Mouse (Mus musculus) stomach, embryonic 14.5 days (tissue): Measurements from ENCODE around the gene Tppp2. TPM values are rescaled to one million over a fixed set of nuclear protein-coding genes. Genes with fewer than 3 reads are reported as not detected.

Experiments
- ATAC-seq: fragments of 200-750 bp; cut with Nextera tagmentation; 2 replicates; pipeline ENCODE4 v1.8.0; 2017; ENCODE audit warnings: low read depth, moderate TSS enrichment; ENCODE audit not compliant: insufficient number of reproducible peaks, insufficient read depth, low FRiP score
- H3K27ac ChIP-seq: fragments of 300-500 bp; sonication (generic); 2 replicates; pipeline ENCODE4 v1.5.1; 2014; ENCODE audit warnings: mild to moderate bottlenecking, low read length, moderate library complexity, mixed read lengths
- H3K27me3 ChIP-seq: fragments of 300-500 bp; sonication (generic); 2 replicates; pipeline ENCODE4 v1.6.1; 2014; ENCODE audit warnings: low read length, control low read depth, mixed read lengths; ENCODE audit not compliant: control insufficient read depth, insufficient read depth
- H3K36me3 ChIP-seq: fragments of 300-500 bp; sonication (generic); 2 replicates; pipeline ENCODE4 v1.6.1; 2014; ENCODE audit warnings: mild to moderate bottlenecking, control low read depth, low read length, moderate library complexity, mixed read lengths; ENCODE audit not compliant: control insufficient read depth, insufficient read depth
- H3K4me1 ChIP-seq: fragments of 300-500 bp; sonication (generic); 2 replicates; pipeline ENCODE4 v1.6.1; 2014; ENCODE audit warnings: low read length, control low read depth, mixed read lengths; ENCODE audit not compliant: control insufficient read depth, insufficient read depth
- H3K4me2 ChIP-seq: fragments of 300-500 bp; sonication (generic); replicated peaks from 2 replicates; pipeline ENCODE4 v1.6.1; 2014; ENCODE audit warnings: low read depth, low read length, control low read depth
- H3K4me3 ChIP-seq: fragments of 300-500 bp; sonication (generic); 2 replicates; pipeline ENCODE4 v1.5.1; 2014; ENCODE audit warnings: low read depth, low read length, control low read depth
- H3K9ac ChIP-seq: fragments of 300-500 bp; sonication (generic); replicated peaks from 2 replicates; pipeline ENCODE4 v1.6.1; 2014; ENCODE audit warnings: low read depth, mild to moderate bottlenecking, control low read depth, low read length, moderate library complexity, mixed read lengths
- H3K9me3 ChIP-seq: fragments of 300-500 bp; sonication (generic); 2 replicates; pipeline ENCODE4 v1.6.1; 2016; ENCODE audit warnings: low read depth, low read length, control low read depth; ENCODE audit not compliant: control insufficient read depth
- WGBS: fragments of 180-500 bp; shearing (Covaris S2); extraction: QIAGEN DNeasy Blood & Tissue Kit; methylation state at CpG from one replicate; pipeline ENCODE4 v1.1.7; 2014; 5-methylcytosine and 5-hydroxymethylcytosine counted together
- polyA plus RNA-seq: library from polyadenylated mRNA; unstranded; fragments of >200 nt; fragmentation: Nextera tagmentation; extraction: Ambion mirVana; gene quantifications from 2 replicates; pipeline ENCODE4 v1.2.1, GENCODE M21; 2014

The Tppp2 gene
- polyA plus RNA-seq, 1 experiment from 2014 or later: not detected

- H3K27ac ChIP-seq: peak within 1 kb of the TSS; percentile 55; the same call in 1 of the 2 replicates
- peak within 1 kb of the TSS; percentile 42 for H3K4me3 ChIP-seq
- peak within 1 kb of the TSS; percentile 34 for H3K9ac ChIP-seq
- H3K36me3 ChIP-seq: no peaks in the 10 kb centered on the region
- ATAC-seq: peak; percentile 68
- H3K4me1 ChIP-seq: peaks cover 7% of the 10 kb centered on the region; the same call in 1 of the 2 replicates
- 5% methylated on average over 22 of the region's 23 CpGs for WGBS
- H3K4me2 ChIP-seq: peak within 1 kb of the TSS; percentile 88
- H3K27me3 ChIP-seq: no peaks in the 10 kb centered on the region
- H3K9me3 ChIP-seq: no peaks in the 10 kb centered on the region
These were observed 4.1 kb upstream of the Tppp2 start, which contains the start of gene Ndrg2 for GRCm38 (mm10) chr14:51913960-51914762. Ndrg2 (minus strand) TSS chr14:51914158.

GRCm38 (mm10) chr14:51915030-51915429 lies 3.2 kb upstream of the Tppp2 start:
- Histone ChIP-seq H3K36me3 (no peaks in the 10 kb centered on the region), H3K9me3 (no peaks in the 10 kb centered on the region), H3K9ac (no peak overlapping the region), H3K27ac (peak overlapping the region; percentile 55; the same call in 1 of the 2 replicates), H3K27me3 (no peaks in the 10 kb centered on the region), H3K4me3 (no peak overlapping the region), H3K4me2 (no peak overlapping the region), H3K4me1 (peaks cover 7% of the 10 kb centered on the region; the same call in 1 of the 2 replicates)
- WGBS: 26% methylated on average over 3 of the region's 3 CpGs
- ATAC-seq: no peak

- H3K4me1 ChIP-seq: peaks cover 11% of the 10 kb centered on the region; the same call in 1 of the 2 replicates
- no peaks in the 10 kb centered on the region for H3K36me3 ChIP-seq
- no peak overlapping the region for H3K9ac ChIP-seq
- H3K27me3 ChIP-seq: no peaks in the 10 kb centered on the region
- ATAC-seq: no peak
- no peak overlapping the region for H3K4me2 ChIP-seq
- no peak overlapping the region for H3K4me3 ChIP-seq
- WGBS: 84% methylated on average over 4 of the region's 4 CpGs
- H3K27ac ChIP-seq: no peak overlapping the region
- H3K9me3 ChIP-seq: no peaks in the 10 kb centered on the region
These were observed 1.7 kb upstream of the Tppp2 start for GRCm38 (mm10) chr14:51916539-51916938.

- Histone ChIP-seq H3K36me3 (no peaks in the 10 kb centered on the region), H3K4me1 (peaks cover 18% of the 10 kb centered on the region), H3K9ac (no peak overlapping the region), H3K4me3 (no peak overlapping the region), H3K27me3 (no peaks in the 10 kb centered on the region), H3K9me3 (no peaks in the 10 kb centered on the region), H3K27ac (no peak overlapping the region), H3K4me2 (no peak overlapping the region)
- WGBS: 89% methylated on average over 4 of the region's 4 CpGs
- ATAC-seq: no peak
These were observed 741 bp downstream of the Tppp2 start for GRCm38 (mm10) chr14:51918966-51919365.

- H3K27me3 ChIP-seq: no peaks in the 10 kb centered on the region
- H3K4me3 ChIP-seq: no peak overlapping the region
- H3K9me3 ChIP-seq: no peaks in the 10 kb centered on the region
- H3K4me1 ChIP-seq: peaks cover 11% of the 10 kb centered on the region
- H3K9ac ChIP-seq: no peak overlapping the region
- H3K36me3 ChIP-seq: no peaks in the 10 kb centered on the region
- peak overlapping the region; percentile 79; the same call in 1 of the 2 replicates for H3K27ac ChIP-seq
- ATAC-seq: peak; percentile 77; the same call in 1 of the 2 replicates
- H3K4me2 ChIP-seq: no peak overlapping the region
- WGBS: 58% methylated on average over 16 of the region's 16 CpGs
These were observed 3.7 kb downstream of the Tppp2 start for GRCm38 (mm10) chr14:51921759-51922570.

- H3K4me3 ChIP-seq: no peak within 1 kb of the TSS
- H3K27ac ChIP-seq: peak within 1 kb of the TSS; percentile 79; the same call in 1 of the 2 replicates
- peaks cover 11% of the 10 kb centered on the region for H3K4me1 ChIP-seq
- no peak for ATAC-seq
- no peak within 1 kb of the TSS for H3K9ac ChIP-seq
- H3K9me3 ChIP-seq: no peaks in the 10 kb centered on the region
- H3K36me3 ChIP-seq: no peaks in the 10 kb centered on the region
- no peak within 1 kb of the TSS for H3K4me2 ChIP-seq
- WGBS: 88% methylated on average over 7 of the region's 7 CpGs
- no peaks in the 10 kb centered on the region for H3K27me3 ChIP-seq
These were observed 4.3 kb downstream of the Tppp2 start, which contains the start of gene Rnase13 for GRCm38 (mm10) chr14:51922571-51922865. Rnase13 (minus strand) TSS chr14:51922773.

GRCm38 (mm10) chr14:51922910-51923309 lies 4.7 kb downstream of the Tppp2 start:
- Histone ChIP-seq H3K4me2 (no peak overlapping the region), H3K4me1 (peaks cover 11% of the 10 kb centered on the region), H3K9me3 (no peaks in the 10 kb centered on the region), H3K36me3 (no peaks in the 10 kb centered on the region), H3K27ac (no peak overlapping the region), H3K9ac (no peak overlapping the region), H3K27me3 (no peaks in the 10 kb centered on the region), H3K4me3 (no peak overlapping the region)
- ATAC-seq: no peak
- 90% methylated on average over 2 of the region's 2 CpGs for WGBS

- no peak for ATAC-seq
- Histone ChIP-seq H3K27me3 (no peaks in the 10 kb centered on the region), H3K27ac (no peak overlapping the region), H3K4me3 (no peak overlapping the region), H3K4me2 (no peak overlapping the region), H3K4me1 (peaks cover 11% of the 10 kb centered on the region), H3K9me3 (no peaks in the 10 kb centered on the region), H3K36me3 (no peaks in the 10 kb centered on the region), H3K9ac (no peak overlapping the region)
- 78% methylated on average over 4 of the region's 4 CpGs for WGBS
These were observed 5.3 kb downstream of the Tppp2 start for GRCm38 (mm10) chr14:51923492-51923891.
